Mouse (Mus musculus): Measurements from ENCODE around the gene Spryd3.
"Not testable (repeated sequence)": the region's sequence is repeated elsewhere in the genome, so short reads cannot be mapped to it uniquely, and the experiment has no call there.

Gene Spryd3

GRCm38 (mm10) chr15:102136129-102136758, at the start of gene Spryd3:
Spryd3 (minus strand) TSS chr15:102136234.
- in situ Hi-C loops (cut with MseI, MboI), result no loop called here

GRCm38 (mm10) chr15:102183076-102183475, 47.0 kb upstream of the Spryd3 start:
- in situ Hi-C loops (cut with MseI, MboI), result no loop called here

GRCm38 (mm10) chr15:102179924-102180323, 43.9 kb upstream of the Spryd3 start:
- in situ Hi-C loops (cut with MseI, MboI), result loop anchor here in 1 of 2 experiments (5.0 kb wide), 1 partner anchor 42 kb away; no protein-coding TSS in a partner anchor

- in situ Hi-C loops (cut with MseI, MboI), result loop anchor here in 1 of 2 experiments (5.0 kb wide), 1 partner anchor 43 kb away; no protein-coding TSS in a partner anchor
Measured at GRCm38 (mm10) chr15:102179106-102179505, 43.1 kb upstream of the Spryd3 start.

- in situ Hi-C loops (cut with MseI, MboI), result loop anchor here in 1 of 2 experiments (5.0 kb wide), 1 partner anchor 44 kb away; no protein-coding TSS in a partner anchor
Measured at GRCm38 (mm10) chr15:102178279-102178678, 42.2 kb upstream of the Spryd3 start.

GRCm38 (mm10) chr15:102177417-102177816, 41.4 kb upstream of the Spryd3 start:
- in situ Hi-C loops (cut with MseI, MboI), result loop anchor here in 1 of 2 experiments (5.0 kb wide), 1 partner anchor 45 kb away; no protein-coding TSS in a partner anchor

GRCm38 (mm10) chr15:102176571-102177316, 40.7 kb upstream of the Spryd3 start:
- in situ Hi-C loops (cut with MseI, MboI), result loop anchor here in 1 of 2 experiments (5.0 kb wide), 1 partner anchor 46 kb away; no protein-coding TSS in a partner anchor

- in situ Hi-C loops (cut with MseI, MboI), result loop anchor here in 1 of 2 experiments (5.0 kb wide), 1 partner anchor 46 kb away; no protein-coding TSS in a partner anchor
Measured at GRCm38 (mm10) chr15:102175736-102176319, 39.8 kb upstream of the Spryd3 start.

- in situ Hi-C loops (cut with MseI, MboI), result no loop called here
Measured at GRCm38 (mm10) chr15:102173581-102173980, 37.5 kb upstream of the Spryd3 start.

GRCm38 (mm10) chr15:102169064-102169463, 33.0 kb upstream of the Spryd3 start:
- in situ Hi-C loops (cut with MseI, MboI), result no loop called here

- in situ Hi-C loops (cut with MseI, MboI), result no loop called here
Measured at GRCm38 (mm10) chr15:102167620-102168021, 31.6 kb upstream of the Spryd3 start.

GRCm38 (mm10) chr15:102165468-102166100, 29.6 kb upstream of the Spryd3 start:
- in situ Hi-C loops (cut with MseI, MboI), result no loop called here

GRCm38 (mm10) chr15:102163900-102164693, 28.1 kb upstream of the Spryd3 start:
- in situ Hi-C loops (cut with MseI, MboI), result no loop called here

GRCm38 (mm10) chr15:102160415-102161060, 24.5 kb upstream of the Spryd3 start:
- in situ Hi-C loops (cut with MseI, MboI), result no loop called here

- in situ Hi-C loops (cut with MseI, MboI), result no loop called here
Measured at GRCm38 (mm10) chr15:102156836-102157235, 20.8 kb upstream of the Spryd3 start.

GRCm38 (mm10) chr15:102155006-102155405, 19.0 kb upstream of the Spryd3 start:
- in situ Hi-C loops (cut with MseI, MboI), result not testable (repeated sequence)

GRCm38 (mm10) chr15:102152646-102153045, 16.6 kb upstream of the Spryd3 start:
- in situ Hi-C loops (cut with MseI, MboI), result no loop called here

GRCm38 (mm10) chr15:102150301-102151135, 14.5 kb upstream of the Spryd3 start, which contains the start of gene Soat2:
Soat2 (plus strand) TSS chr15:102150526.
- in situ Hi-C loops (cut with MseI, MboI), result no loop called here

GRCm38 (mm10) chr15:102149561-102149960, 13.5 kb upstream of the Spryd3 start:
- in situ Hi-C loops (cut with MseI, MboI), result no loop called here
